In genomic region chr7:80294062-80294763, GRCm38 (mm10) we compare ENCODE assay signal across 8 mouse cellular contexts. TPM values are rescaled to one million over a fixed set of nuclear protein-coding genes. Genes with fewer than 3 reads are reported as not detected.
DNase-seq lines count a peak whose midpoint lies in the region; ATAC-seq lines count a peak whose summit lies in the region.

TSS of gene Prc1 (plus strand) at chr7:80294450.

- DNase-seq in adipocyte (ENCODE audit: low spot score) = peak; percentile 96
- peak; percentile 99 for DNase-seq in embryo, embryonic 10 days (ENCODE audit: low spot score)
- DNase-seq in gastrocnemius, postnatal 10 days = peak; percentile 95
- peak; percentile 99 for DNase-seq in induced T-regulatory cell, adult 2 months (ENCODE audit: low read depth)
- DNase-seq in left cerebral cortex, adult 9 months (ENCODE audit: low spot score in 2 of 2) = peak; percentile 96 to 99
- peak; percentile 97 for DNase-seq in right cerebral cortex, postnatal 14 days
- peak; percentile 99 for DNase-seq in urinary bladder, postnatal 36 days (ENCODE audit: low spot score in 2 of 2)

- ATAC-seq in megakaryocyte progenitor cell, adult 5-6 weeks (replicated peaks; ENCODE audit: poor library complexity) = peak; percentile 99

RNA-seq across cellular contexts. Expression of gene Prc1, which starts in this region (rescaled TPM):
- total RNA-seq in gastrocnemius, postnatal 10 days (2021) = 10 to 100 TPM; 18.4 to 23.2 TPM
- total RNA-seq in megakaryocyte progenitor cell, adult 5-6 weeks (2015) = 94.9 and 96.2 TPM in 2 replicates
- total RNA-seq in megakaryocyte progenitor cell, adult 5-6 weeks (2017) = 152 and 153 TPM in 2 replicates

Comparison
In these comparisons a context has a peak if more than half of its experiments do, and no peak if none do; other contexts are left out.
1. Peak in every context shown above with its lines: DNase-seq and ATAC-seq.